Mouse (Mus musculus): ENCODE results near the gene Slco3a1.

Slco3a1 gene

DNA sequence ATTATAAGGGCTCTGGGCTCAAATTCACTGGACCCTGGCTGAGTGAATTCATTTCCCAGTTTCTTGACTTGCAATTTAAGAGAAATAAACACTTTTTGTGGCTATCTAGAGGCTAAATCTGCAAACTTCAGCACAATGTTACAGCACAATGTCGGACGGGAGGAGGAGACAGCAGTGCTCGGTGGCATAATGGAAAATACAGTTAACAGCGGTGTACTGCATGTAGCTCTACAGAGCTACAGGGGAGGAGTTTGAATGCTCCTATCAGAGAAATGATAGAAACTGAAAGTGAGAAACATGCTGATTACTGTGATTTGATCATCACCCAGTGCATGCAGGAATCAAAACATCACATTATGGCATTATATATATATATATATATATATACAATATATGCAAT, 68.5 kb downstream of the Slco3a1 start:
- no peak for DNase-seq (ENCODE audit: low spot score)

DNA sequence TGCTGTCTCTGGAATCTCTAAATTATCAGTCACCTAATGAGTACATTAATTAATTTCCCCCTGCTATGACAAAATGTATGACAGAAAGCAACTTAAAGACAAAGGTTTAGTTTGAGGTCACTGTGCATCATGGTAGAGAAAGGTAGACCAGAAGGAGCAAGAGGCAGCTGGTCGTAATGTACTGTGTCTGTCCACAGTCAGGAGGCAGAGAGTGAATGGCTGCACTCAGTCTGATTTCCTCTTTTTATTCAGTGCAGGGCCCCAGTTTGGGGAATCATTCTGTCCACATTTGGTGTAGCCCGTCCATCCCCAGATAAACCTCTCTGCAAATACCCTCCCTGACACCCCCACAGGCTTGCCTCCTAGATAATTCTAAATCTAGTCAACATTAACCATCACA, 68.9 kb downstream of the Slco3a1 start:
- no peak for DNase-seq (ENCODE audit: low spot score)

DNA sequence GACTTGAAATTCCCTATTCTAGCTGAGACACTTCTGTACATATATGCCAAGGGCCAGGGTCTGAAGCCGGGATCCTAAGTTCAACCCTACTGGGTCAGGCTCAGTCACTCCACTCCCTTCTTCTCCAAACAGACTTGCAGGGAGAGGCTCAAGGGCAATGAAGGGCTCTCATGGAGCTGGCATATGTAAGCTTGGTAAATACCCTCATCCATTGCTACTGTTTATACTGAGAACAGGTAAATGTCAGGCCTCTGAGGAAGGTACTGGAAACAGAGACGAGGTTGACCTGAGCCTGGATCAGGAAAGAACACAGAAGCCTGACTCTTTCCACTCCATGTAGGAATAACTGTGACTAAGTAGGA, 70.6 kb downstream of the Slco3a1 start:
- DNase-seq (ENCODE audit: low spot score) = no peak

DNA sequence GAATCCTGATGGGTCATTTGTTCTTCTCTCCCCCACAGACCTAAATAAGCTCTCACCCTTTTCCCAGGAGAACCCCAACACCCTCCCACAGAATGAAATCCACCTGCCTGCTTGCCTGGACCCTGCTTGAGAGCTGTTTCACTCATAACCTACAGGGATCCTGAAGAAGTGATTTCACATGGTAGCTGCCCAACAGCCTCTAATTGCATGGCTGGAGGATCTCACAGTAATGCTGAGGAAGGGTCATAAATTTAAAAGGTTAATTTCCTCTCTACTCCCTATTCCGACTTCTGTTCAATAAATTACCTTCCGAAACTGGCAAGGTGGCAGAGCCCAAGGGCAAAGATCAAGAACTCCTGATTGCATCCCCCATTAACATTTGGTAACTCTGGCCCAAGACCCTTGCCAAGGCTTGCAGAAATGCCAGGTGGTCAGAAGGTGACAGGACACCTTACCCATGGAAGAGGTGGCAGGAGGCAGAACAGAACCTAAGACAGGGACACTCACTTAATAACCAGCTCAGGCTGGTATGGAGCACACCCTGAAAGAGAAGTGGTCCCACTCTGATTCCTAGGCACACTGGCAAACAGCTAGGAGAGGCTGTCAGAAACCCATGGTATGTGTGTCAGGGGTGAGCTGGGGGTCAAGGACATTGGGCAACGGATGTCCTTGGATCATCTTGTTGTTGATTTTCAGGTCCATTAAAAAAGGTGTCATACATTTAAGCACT, 71.1 kb downstream of the Slco3a1 start:
- no peak for DNase-seq (ENCODE audit: low spot score)

DNA sequence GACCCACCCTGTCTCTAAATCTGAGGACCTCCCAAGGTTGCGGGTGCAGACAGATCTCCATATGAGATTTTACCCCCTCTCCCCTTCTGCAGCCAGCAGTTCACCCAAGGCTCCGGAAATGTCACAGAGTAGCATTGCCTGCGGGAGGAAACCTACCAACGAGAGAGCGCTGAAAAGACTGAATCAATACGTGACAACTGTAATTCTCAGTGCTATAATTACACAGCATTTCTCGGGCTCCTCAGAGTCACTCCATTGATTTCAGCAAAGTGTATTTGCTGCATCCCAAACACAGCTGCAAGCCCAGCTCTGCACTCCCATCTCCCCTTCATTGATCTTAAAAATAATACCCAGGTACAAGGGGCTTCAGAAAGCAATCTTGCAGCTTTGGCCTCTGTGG, 82.8 kb downstream of the Slco3a1 start:
- DNase-seq (ENCODE audit: low spot score) = no peak

DNA sequence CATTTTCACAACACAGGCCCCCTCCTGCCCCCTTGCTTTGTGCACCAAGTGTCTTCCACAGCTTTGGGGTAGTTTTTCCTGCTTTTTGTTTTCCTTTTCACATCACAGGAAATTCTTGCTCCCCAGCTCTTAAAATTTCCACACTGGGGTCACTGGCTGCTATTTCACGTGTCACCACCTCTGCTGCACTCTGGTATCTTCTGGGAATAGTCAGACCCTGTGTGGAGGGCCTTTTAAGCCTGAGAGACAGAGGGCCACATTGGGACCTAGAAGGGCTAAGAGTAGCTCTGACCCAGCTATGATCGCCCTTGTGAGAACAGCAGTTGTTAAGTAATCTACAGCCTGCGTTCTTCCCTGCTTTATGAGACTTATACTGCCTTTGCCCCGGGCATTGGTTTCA, 87.7 kb downstream of the Slco3a1 start:
- no peak for DNase-seq (ENCODE audit: low spot score)

DNA sequence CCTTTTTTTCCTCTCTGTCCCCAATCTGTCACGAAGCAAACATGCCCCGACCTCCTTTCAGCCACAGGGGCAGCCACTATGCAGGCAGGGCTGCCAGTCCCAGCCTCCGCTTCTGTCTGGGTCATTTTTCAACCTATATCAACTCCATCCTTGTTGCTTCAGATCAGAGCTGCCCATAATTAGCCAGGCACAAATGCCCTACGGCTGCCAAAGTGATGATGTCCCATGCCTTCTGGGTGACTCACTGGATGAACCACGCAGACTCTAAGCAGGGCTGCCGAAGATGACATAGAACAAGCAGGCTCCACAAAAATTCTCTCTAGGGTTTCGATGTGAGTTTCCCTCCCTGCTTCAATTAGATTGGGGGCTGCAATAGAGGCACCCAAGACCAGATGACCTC, 89.9 kb downstream of the Slco3a1 start:
- peak; percentile 65 for DNase-seq (ENCODE audit: low spot score)

DNA sequence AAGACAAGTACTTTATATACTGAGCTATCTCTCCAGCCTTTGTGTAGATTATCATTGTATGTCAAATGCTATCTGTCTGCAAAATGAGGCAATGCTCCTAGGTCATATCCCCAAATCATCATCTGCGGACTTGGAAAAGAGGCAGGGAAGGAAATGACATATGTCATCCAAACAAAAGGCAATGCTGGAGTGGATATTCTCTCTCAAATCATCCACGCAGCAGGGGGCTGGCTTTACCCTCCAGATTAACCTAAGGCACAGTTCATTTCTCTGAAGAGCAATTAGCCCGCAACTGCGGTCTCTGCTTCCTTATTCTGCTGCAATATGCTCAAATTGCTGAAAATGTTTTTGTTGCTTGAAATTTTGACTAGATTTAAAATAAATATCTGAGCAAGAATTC, 92.1 kb downstream of the Slco3a1 start:
- no peak for DNase-seq (ENCODE audit: low spot score)

DNA sequence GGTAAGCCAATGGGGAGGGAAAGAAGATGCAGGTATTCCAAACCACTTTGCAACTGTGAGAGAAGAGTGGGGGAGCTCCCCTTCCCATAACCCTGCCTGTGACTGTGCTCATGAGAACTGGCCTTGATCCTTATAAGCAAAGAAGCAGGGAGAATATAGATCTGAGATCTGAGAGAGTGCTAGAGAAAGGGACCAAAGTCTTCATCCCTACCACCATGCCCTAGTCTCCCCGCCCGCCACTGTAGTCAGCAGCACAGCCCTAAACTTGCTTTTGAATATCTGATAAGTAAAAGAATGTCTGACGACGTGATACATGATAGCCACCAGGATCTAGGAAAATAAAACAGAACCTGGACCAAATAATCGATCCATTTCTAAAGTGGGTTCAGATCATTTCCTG, 92.8 kb downstream of the Slco3a1 start:
- no peak for DNase-seq (ENCODE audit: low spot score)

DNA sequence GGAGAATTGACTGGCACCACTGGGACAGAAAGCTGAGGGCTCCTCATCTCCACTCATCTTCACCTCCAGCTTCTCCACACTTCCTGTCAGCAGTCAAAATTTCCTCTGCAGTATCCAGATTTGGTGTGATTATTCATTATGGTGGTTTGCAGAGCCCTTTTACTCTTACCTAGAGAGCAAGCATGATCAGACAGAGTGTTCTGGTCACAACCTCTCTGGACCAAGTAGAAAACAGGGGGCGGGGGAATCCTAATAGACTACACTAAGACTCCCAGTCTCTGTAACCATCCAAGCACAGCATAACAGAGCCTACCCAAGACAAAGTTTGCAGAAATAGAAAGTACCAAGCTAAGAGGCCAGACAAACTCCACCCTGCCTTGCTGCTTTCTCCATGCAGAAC, 93.4 kb downstream of the Slco3a1 start:
- no peak for DNase-seq (ENCODE audit: low spot score)

DNA sequence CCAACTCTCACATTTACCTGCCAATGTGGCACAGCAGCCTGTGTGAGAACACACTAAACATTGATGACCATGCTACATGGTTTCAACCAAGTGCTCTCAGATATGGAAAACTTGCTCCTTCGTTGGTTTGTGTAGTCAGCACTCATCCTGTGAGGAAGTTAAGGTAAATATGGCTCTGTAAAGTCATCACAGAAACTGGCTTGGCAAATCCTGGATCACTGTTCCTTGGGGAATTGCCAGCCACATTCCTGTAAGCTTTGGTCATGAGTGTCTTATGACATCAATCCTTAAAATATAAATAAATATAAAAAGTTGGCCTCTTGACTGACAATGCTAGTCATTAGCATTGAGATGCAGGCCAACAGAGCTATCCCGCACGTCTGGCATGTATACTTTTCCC, 94.8 kb downstream of the Slco3a1 start:
- no peak for DNase-seq (ENCODE audit: low spot score)

DNA sequence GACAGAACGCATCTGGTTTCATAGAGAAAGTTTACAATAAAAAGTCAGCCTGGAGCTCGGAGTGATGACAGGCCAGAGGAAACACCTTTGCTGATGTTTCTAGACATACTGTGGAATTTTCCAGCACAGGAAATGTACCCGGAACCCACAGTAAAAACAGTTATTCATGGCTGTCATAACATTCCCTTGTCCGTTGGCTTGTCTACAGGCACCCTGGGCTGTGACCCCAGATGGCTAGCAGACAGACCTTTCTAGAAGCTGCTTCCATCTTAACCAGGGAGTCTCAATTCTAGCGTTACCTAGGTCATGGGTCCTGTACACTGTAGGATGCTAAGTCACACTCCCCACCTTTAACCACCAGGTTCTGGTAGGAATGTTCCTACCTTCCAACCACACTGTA, 95.3 kb downstream of the Slco3a1 start:
- DNase-seq (ENCODE audit: low spot score) = no peak

DNA sequence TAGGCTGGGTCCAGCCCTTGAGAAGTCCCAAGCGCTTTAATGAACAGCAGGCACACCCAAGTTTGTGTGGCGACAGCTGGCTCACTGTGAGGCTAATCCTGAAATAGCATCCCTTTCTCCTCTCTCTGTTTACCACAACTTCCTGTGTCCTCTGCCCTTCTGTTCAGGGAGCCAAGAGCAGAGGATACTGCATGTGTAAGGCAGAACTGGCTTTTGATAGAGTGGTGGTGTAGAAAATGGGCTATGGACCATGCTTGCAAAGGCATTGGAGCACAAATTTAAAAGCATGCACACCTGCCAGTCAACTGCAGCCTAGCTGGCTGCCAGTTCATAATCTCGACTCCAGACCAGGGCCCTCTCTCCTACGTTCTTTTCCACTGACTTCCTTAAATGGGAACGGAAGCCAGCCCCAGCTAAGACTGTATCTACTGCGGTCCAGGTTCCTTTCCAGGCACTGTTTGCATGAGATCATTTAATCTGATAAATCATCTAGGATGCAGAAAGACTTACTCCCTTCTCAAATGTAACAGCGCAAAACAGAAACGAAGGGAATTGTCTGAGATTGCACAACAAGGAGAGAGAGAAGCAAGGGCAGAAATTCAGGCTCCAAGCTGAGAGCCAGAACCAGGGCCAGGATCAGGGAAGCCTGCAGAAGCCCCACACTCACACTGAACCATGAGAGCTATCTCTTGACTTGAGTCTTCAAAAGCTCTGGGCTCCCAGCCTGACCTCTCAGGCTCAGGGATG, 95.9 kb downstream of the Slco3a1 start:
- DNase-seq (ENCODE audit: low spot score) = no peak

DNA sequence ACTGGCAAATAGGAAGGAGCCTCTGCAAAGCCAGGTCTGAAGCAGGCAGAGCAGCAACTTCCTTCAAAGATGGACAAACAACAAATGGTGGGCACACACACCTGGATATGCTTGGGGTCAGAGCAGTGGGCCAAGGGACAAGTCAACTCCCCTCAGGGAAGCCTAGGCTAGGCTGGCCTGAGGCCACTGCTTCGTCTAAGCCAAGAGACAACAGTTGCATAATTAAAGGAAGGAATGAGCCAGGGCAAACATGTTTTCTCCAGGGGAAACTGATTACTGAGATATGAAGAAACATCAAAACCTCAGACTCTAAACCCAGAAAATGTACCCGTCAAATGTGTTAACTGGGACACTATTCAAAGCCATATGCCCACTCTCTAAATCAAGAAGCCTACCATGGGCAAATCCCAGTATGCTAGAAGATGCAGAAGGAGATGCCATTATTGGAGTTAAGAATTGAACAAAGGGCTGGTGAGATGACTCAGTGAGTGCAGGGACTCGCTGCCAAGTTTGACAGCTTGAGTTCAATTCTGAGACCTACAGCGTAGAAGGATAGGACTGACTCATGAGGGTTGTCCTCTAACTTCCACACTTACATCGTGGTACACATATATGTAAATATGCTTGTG, 97.1 kb downstream of the Slco3a1 start:
- DNase-seq (ENCODE audit: low spot score) = no peak

DNA sequence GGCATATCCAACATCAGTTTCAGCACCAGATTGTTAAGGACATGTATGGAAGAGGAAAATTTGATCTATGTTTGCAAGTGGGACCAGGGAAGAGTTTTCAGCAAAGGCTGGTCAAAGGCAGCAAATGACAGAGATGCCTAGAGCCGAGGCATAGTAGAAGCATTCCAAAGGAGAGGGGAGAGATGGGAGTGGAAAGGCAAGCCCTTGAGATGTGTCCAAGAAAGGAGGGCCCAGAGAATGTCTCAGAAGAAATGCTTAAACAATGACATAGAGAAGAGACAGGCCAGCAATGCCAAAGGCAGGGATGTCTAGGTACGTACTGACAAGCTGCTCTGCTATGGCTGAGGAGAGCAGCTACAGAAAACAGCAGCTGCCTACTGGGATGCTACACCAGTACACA, 97.8 kb downstream of the Slco3a1 start:
- DNase-seq (ENCODE audit: low spot score) = no peak

DNA sequence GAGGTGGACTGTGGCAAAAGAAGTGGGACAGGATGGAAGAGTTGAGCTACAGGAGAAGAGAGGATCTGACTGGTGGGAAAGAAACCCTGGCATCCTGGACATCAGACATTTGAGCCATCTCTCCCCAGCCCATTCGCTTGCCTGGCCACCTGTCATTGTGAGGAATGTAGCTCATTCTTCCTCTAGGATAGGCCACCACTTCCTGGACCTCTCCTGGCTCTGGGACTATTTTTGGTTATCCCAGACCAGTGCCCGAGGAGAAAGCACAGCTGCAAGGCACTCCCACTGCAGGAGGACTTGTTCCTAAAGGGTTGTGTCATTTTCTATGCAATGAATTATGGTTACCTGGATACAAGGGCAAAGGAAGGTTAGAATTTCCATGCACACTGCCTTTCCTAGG, 103.5 kb downstream of the Slco3a1 start:
- DNase-seq (ENCODE audit: low spot score) = no peak

DNA sequence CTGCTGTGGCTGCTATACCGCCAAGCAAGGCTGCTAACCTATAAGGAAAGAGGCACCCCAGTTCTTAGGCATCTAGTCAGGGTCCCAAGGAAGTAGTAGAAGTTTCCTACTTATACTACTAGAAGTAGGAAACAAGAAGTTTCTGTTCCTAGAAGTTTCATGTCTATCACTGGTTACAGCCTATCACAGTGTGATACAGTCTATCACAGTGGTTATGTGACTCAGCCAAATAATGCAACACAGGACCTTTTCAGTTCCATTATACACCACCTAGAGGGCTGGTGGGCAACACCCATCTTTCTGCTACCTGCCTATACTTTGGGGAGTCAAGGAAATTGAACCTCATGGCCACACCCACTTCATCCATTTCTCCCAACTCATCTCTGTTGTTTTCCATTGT, 104.8 kb downstream of the Slco3a1 start:
- no peak for DNase-seq (ENCODE audit: low spot score)

DNA sequence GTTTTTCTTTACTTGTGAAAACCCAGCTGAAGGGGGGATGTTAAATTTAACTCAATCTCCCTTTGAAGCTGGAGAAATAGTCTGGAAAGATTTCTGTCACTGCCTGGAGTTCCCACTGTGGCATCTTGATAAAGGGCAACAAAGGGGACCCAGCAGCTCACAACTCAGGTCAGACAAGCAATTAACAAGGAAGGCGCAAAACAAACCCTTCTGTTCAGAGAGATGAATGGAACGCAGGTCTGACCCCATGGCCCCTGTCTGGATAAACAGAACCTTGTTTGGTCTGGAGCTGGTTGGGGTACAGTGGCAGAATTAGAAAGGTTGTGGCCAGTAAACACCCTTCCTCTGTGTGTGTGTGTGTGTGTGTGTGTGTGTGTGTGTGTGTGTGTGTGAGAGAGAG, 106.8 kb downstream of the Slco3a1 start:
- DNase-seq (ENCODE audit: low spot score) = no peak

DNA sequence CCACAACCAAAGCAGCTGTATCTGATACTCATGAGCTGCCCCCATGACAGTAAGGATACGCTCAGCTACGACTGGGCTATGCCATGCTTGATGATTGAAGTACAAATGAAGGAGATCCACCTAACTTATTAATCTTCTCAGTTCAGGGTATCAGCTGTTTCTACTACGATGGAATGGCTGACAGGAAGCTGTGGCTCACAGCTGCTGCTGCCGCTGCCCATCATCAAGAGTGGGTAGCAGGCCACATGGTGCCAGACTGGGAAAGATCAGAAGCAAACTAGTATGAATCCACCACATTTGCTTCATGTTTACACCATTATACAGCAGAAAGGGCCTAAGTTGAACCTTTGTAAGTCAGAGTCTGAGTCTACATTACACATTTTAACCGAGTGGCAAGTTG, 109.4 kb downstream of the Slco3a1 start:
- DNase-seq (ENCODE audit: low spot score) = no peak

DNA sequence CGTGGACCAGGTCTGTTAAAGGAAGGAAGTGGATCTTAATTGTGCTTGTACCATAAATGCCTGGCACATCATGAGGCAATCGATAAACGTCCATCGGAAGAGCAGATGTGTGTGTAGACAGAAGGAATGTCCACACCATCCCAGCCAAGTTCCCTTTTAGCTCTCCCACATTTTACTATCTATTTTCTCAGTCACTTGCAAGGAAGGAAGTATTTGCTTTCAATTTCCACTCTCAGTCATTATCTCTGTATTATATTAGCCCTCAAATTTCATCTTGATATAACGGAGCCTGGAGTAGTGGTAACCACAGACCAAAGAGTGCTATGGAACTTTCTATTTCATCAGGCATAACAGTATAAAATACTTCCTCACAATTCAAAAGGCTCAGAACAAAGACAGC, 112.2 kb downstream of the Slco3a1 start:
- DNase-seq (ENCODE audit: low spot score) = no peak

DNA sequence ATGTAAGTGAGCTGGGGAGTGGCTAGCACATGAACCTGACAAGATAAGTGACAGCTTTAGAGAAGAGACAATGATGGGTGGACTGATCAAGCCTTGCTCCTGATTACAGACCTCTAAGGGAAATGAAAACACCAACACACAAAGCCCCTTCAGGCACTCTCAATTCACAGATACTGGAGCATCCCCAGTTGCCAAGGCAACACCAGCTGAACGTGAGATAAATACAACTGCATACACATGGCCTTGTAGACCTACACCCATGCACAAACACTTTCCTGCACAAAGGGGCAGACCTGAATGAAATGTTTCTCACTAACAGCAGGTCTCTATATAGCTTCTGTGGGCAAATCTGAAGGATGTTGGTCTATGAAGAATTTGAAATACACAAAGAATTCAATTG, 117.0 kb downstream of the Slco3a1 start:
- DNase-seq (ENCODE audit: low spot score) = no peak

DNA sequence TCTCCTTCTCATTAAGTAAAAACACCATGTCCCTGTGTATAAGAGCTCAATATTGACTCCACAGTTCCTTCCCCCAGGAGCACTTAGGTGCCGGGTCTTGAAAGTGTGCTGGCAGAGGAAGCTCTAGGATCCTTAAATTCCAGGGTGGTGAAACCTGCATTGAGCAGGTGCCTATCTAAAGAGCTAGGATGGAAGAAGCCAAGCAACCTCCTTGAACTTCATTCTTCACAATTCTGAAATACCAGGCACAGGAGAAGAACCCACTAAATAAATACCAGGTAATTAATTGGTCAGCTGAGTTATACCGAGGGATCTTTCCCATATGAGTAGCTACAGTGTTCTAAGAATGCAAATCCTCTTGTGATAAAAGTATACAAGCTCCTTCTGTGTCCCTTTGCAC, 117.9 kb downstream of the Slco3a1 start:
- no peak for DNase-seq (ENCODE audit: low spot score)

DNA sequence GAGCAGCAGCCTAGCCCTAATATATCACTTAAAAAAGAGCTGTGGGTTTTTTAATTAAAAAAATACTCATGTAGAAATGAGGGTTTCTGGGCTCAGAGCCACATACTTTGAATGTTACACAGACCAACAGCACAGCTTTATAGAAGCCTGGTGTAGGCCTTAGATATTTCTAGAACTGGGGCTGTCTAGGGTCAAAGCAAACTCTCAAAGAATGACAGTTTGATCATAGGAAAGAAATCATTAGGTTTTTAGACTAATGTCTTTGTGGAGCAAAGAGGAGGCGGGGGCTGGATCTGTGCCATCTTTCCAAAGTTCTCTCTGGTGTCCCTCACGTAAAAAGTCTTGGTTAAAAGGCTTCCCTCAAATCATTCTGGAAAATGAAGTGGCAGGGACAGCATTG, 121.6 kb downstream of the Slco3a1 start:
- no peak for DNase-seq (ENCODE audit: low spot score)

DNA sequence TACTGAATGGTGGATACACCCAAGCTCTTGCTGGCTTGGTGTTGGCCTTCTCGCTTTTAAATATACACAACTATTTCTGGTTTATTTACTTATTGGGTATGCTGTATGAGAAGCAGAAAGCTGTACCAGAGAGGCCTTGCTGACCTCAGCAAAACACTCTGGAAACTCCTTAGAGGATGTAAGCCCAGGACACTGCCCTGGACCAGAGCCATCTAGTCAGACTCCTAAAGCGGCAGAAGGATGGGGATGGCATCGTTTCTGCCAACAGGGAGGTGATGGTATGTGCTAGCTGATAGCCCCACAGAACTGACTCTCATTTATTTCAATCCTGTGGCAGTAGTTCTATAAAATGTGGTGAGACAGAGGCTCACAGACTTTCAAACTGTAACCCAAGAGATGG, 125.3 kb downstream of the Slco3a1 start:
- DNase-seq (ENCODE audit: low spot score) = no peak

All from MN1 (cell line).